Mouse (Mus musculus) lung, postnatal 10 days (tissue): ENCODE measurements around the gene Brd1.

ENCODE experiments used
- DNase-seq: peaks from one replicate; pipeline ENCODE4 v3.0.0; 2021

The Brd1 gene

GRCm38 (mm10) chr15:88680931-88681330 lies 53.1 kb downstream of the Brd1 start:
- DNase-seq: no peak

- no peak for DNase-seq
Measured at GRCm38 (mm10) chr15:88677568-88677967, 56.5 kb downstream of the Brd1 start.

- no peak for DNase-seq
Measured at GRCm38 (mm10) chr15:88675998-88676397, 58.0 kb downstream of the Brd1 start.

GRCm38 (mm10) chr15:88668693-88669092 lies 65.3 kb downstream of the Brd1 start:
- DNase-seq: no peak

GRCm38 (mm10) chr15:88667653-88668052 lies 66.4 kb downstream of the Brd1 start:
- DNase-seq: no peak

- no peak for DNase-seq
Measured at GRCm38 (mm10) chr15:88665846-88666245, 68.2 kb downstream of the Brd1 start.

GRCm38 (mm10) chr15:88663041-88663440 lies 71.0 kb downstream of the Brd1 start:
- DNase-seq: no peak

GRCm38 (mm10) chr15:88662111-88662850 lies 71.8 kb downstream of the Brd1 start:
- peak; percentile 51 for DNase-seq

- no peak for DNase-seq
Measured at GRCm38 (mm10) chr15:88661654-88662053, 72.4 kb downstream of the Brd1 start.

- no peak for DNase-seq
Measured at GRCm38 (mm10) chr15:88652006-88652405, 82.0 kb downstream of the Brd1 start.

GRCm38 (mm10) chr15:88651019-88651418 lies 83.0 kb downstream of the Brd1 start:
- peak; percentile 57 for DNase-seq
